Mouse (Mus musculus) hindbrain, embryonic 12.5 days (tissue): ENCODE data around the gene Dpp9. TPM values are rescaled to one million over a fixed set of nuclear protein-coding genes. Genes with fewer than 3 reads are reported as not detected.
A peak's percentile ranks its signal among the peaks of the same experiment; 100 is the strongest.

ENCODE experiments used
- ATAC-seq: fragments of 200-750 bp; cut with Nextera tagmentation; 2 replicates; pipeline ENCODE4 v1.8.0; 2017; ENCODE audit warnings: moderate TSS enrichment; ENCODE audit not compliant: low FRiP score
- H3K27ac ChIP-seq: fragments of 300-500 bp; sonication (generic); 2 replicates; pipeline ENCODE4 v1.5.1; 2016; ENCODE audit warnings: mild to moderate bottlenecking
- H3K27me3 ChIP-seq: fragments of 300-500 bp; sonication (generic); 2 replicates; pipeline ENCODE4 v1.6.1; 2016; ENCODE audit warnings: mild to moderate bottlenecking
- H3K36me3 ChIP-seq: fragments of 300-500 bp; sonication (generic); 2 replicates; pipeline ENCODE4 v1.6.1; 2016; ENCODE audit warnings: mild to moderate bottlenecking
- H3K4me1 ChIP-seq: fragments of 300-500 bp; sonication (generic); 2 replicates; pipeline ENCODE4 v1.6.1; 2016
- H3K4me2 ChIP-seq: fragments of 300-500 bp; sonication (generic); replicated peaks from 2 replicates; pipeline ENCODE4 v1.6.1; 2016; ENCODE audit warnings: mild to moderate bottlenecking
- H3K4me3 ChIP-seq: fragments of 300-500 bp; sonication (generic); 2 replicates; pipeline ENCODE4 v1.5.1; 2016; ENCODE audit warnings: mild to moderate bottlenecking
- H3K9ac ChIP-seq: fragments of 300-500 bp; sonication (generic); 2 replicates; pipeline ENCODE4 v1.6.1; 2016; ENCODE audit warnings: mild to moderate bottlenecking, moderate library complexity
- H3K9me3 ChIP-seq: fragments of 300-500 bp; sonication (generic); replicated peaks from 2 replicates; pipeline ENCODE4 v1.6.1; 2016; ENCODE audit warnings: mild to moderate bottlenecking
- WGBS: fragments of 180-500 bp; shearing (Covaris S2); methylation state at CpG from one replicate; pipeline ENCODE4 v1.1.7; 2016; 5-methylcytosine and 5-hydroxymethylcytosine counted together
- polyA plus RNA-seq: library from polyadenylated mRNA; unstranded; fragments of >200 nt; fragmentation: Nextera tagmentation; extraction: Ambion mirVana; gene quantifications from 2 replicates; pipeline ENCODE4 v1.2.1, GENCODE M21; 2016

Gene Dpp9
- polyA plus RNA-seq, 1 experiment from 2014 or later = 38.7 TPM

GRCm38 (mm10) chr17:56224916-56225315, 6.2 kb upstream of the Dpp9 start:
- H3K36me3 ChIP-seq = no peaks in the 10 kb centered on the region
- H3K4me1 ChIP-seq = no peaks in the 10 kb centered on the region
- no peak overlapping the region for H3K4me2 ChIP-seq
- no peaks in the 10 kb centered on the region for H3K9me3 ChIP-seq
- WGBS = 40% methylated on average over 1 of the region's 1 CpGs
- H3K27me3 ChIP-seq = 0 out of 2 replicates have a peak, but pooled peaks cover 14% of the 10 kb centered on the region
- no peak overlapping the region for H3K4me3 ChIP-seq
- no peak overlapping the region for H3K27ac ChIP-seq
- no peak for ATAC-seq
- H3K9ac ChIP-seq = no peak overlapping the region

- peak overlapping the region; percentile 85; the same call in 1 of the 2 replicates for H3K4me2 ChIP-seq
- 67% methylated on average over 3 of the region's 3 CpGs for whole genome bisulfite sequencing
- ATAC-seq = no peak
- 0 out of 2 replicates have a peak, but pooled peaks cover 4% of the 10 kb centered on the region for H3K27me3 ChIP-seq
- peaks cover 21% of the 10 kb centered on the region for H3K4me1 ChIP-seq
- H3K9me3 ChIP-seq = no peaks in the 10 kb centered on the region
- no peak overlapping the region for H3K9ac ChIP-seq
- peaks cover 3% of the 10 kb centered on the region; the same call in 1 of the 2 replicates for H3K36me3 ChIP-seq
- H3K27ac ChIP-seq = no peak overlapping the region
- H3K4me3 ChIP-seq = no peak overlapping the region
These were observed 1.1 kb upstream of the Dpp9 start for GRCm38 (mm10) chr17:56219805-56220204.

GRCm38 (mm10) chr17:56219251-56219650, 546 bp upstream of the Dpp9 start:
- peak overlapping the region; percentile 93 for H3K4me3 ChIP-seq
- peak; percentile 41; the same call in 1 of the 2 replicates for ATAC-seq
- H3K4me2 ChIP-seq = peak overlapping the region; percentile 85
- H3K9ac ChIP-seq = peak overlapping the region; percentile 94
- peaks cover 21% of the 10 kb centered on the region for H3K4me1 ChIP-seq
- 0 out of 2 replicates have a peak, but pooled peaks cover 4% of the 10 kb centered on the region for H3K27me3 ChIP-seq
- no peaks in the 10 kb centered on the region for H3K9me3 ChIP-seq
- peak overlapping the region; percentile 91 for H3K27ac ChIP-seq
- H3K36me3 ChIP-seq = peaks cover 3% of the 10 kb centered on the region; the same call in 1 of the 2 replicates
- 46% methylated on average over 12 of the region's 12 CpGs for WGBS

GRCm38 (mm10) chr17:56217670-56218069, 1.0 kb downstream of the Dpp9 start:
- H3K36me3 ChIP-seq = peaks cover 10% of the 10 kb centered on the region; the same call in 1 of the 2 replicates
- 68% methylated on average over 13 of the region's 13 CpGs for whole genome bisulfite sequencing

GRCm38 (mm10) chr17:56214229-56214628, 4.5 kb downstream of the Dpp9 start:
- ATAC-seq = no peak
- Histone ChIP-seq H3K27ac (no peak overlapping the region), H3K4me1 (peaks cover 21% of the 10 kb centered on the region), H3K4me3 (no peak overlapping the region), H3K9me3 (no peaks in the 10 kb centered on the region), H3K4me2 (no peak overlapping the region), H3K9ac (no peak overlapping the region), H3K27me3 (no peaks in the 10 kb centered on the region), H3K36me3 (peaks cover 35% of the 10 kb centered on the region)
- 85% methylated on average over 1 of the region's 1 CpGs for WGBS

More at GRCm38 (mm10) chr17:56217670-56218069, 1.0 kb downstream of the Dpp9 start:
- Histone ChIP-seq H3K27ac (no peak overlapping the region), H3K4me1 (peaks cover 21% of the 10 kb centered on the region), H3K4me2 (peak overlapping the region; percentile 85), H3K9me3 (no peaks in the 10 kb centered on the region), H3K27me3 (0 out of 2 replicates have a peak, but pooled peaks cover 2% of the 10 kb centered on the region), H3K9ac (peak overlapping the region; percentile 94), H3K4me3 (peak overlapping the region; percentile 93)
- no peak for ATAC-seq

- Histone ChIP-seq H3K4me3 (no peak overlapping the region), H3K4me1 (peaks cover 17% of the 10 kb centered on the region), H3K27ac (no peak overlapping the region), H3K4me2 (no peak overlapping the region), H3K9me3 (no peaks in the 10 kb centered on the region), H3K36me3 (peaks cover 50% of the 10 kb centered on the region), H3K9ac (no peak overlapping the region), H3K27me3 (no peaks in the 10 kb centered on the region)
- WGBS = 75% methylated on average over 6 of the region's 6 CpGs
- ATAC-seq = no peak
These were observed 6.0 kb downstream of the Dpp9 start for GRCm38 (mm10) chr17:56212676-56213075.

- no peaks in the 10 kb centered on the region for H3K27me3 ChIP-seq
- 96% methylated on average over 2 of the region's 2 CpGs for WGBS
- H3K9me3 ChIP-seq = no peaks in the 10 kb centered on the region
- peaks cover 1% of the 10 kb centered on the region for H3K4me1 ChIP-seq
- H3K9ac ChIP-seq = no peak overlapping the region
- no peak overlapping the region for H3K27ac ChIP-seq
- H3K4me3 ChIP-seq = no peak overlapping the region
- ATAC-seq = no peak
- H3K36me3 ChIP-seq = peaks cover 66% of the 10 kb centered on the region
- no peak overlapping the region for H3K4me2 ChIP-seq
These were observed 7.6 kb downstream of the Dpp9 start for GRCm38 (mm10) chr17:56211090-56211489.

- Histone ChIP-seq H3K4me3 (no peak overlapping the region), H3K9ac (no peak overlapping the region), H3K9me3 (no peaks in the 10 kb centered on the region), H3K27ac (no peak overlapping the region), H3K27me3 (no peaks in the 10 kb centered on the region), H3K36me3 (peaks cover 85% of the 10 kb centered on the region), H3K4me1 (no peaks in the 10 kb centered on the region), H3K4me2 (no peak overlapping the region)
- no peak for ATAC-seq
- 95% methylated on average over 3 of the region's 3 CpGs for WGBS
These were observed 9.9 kb downstream of the Dpp9 start for GRCm38 (mm10) chr17:56208821-56209220.

- 90% methylated on average over 9 of the region's 9 CpGs for WGBS
- Histone ChIP-seq H3K9ac (no peak overlapping the region), H3K4me2 (no peak overlapping the region), H3K27ac (no peak overlapping the region), H3K27me3 (no peaks in the 10 kb centered on the region), H3K9me3 (no peaks in the 10 kb centered on the region), H3K4me3 (no peak overlapping the region), H3K4me1 (no peaks in the 10 kb centered on the region), H3K36me3 (peaks cover 90% of the 10 kb centered on the region)
- no peak for ATAC-seq
These were observed 10.7 kb downstream of the Dpp9 start for GRCm38 (mm10) chr17:56207963-56208530.

GRCm38 (mm10) chr17:56206986-56207674, 11.6 kb downstream of the Dpp9 start:
- peaks cover 95% of the 10 kb centered on the region for H3K36me3 ChIP-seq
- no peak overlapping the region for H3K27ac ChIP-seq
- no peak overlapping the region for H3K4me3 ChIP-seq
- no peak overlapping the region for H3K4me2 ChIP-seq
- no peak for ATAC-seq
- H3K4me1 ChIP-seq = no peaks in the 10 kb centered on the region
- WGBS = 90% methylated on average over 6 of the region's 6 CpGs
- H3K9ac ChIP-seq = no peak overlapping the region
- H3K9me3 ChIP-seq = no peaks in the 10 kb centered on the region
- H3K27me3 ChIP-seq = no peaks in the 10 kb centered on the region

GRCm38 (mm10) chr17:56206276-56206884, 12.3 kb downstream of the Dpp9 start:
- Histone ChIP-seq H3K9me3 (no peaks in the 10 kb centered on the region), H3K27ac (no peak overlapping the region), H3K36me3 (peaks cover 100% of the 10 kb centered on the region), H3K4me3 (no peak overlapping the region), H3K27me3 (no peaks in the 10 kb centered on the region), H3K9ac (no peak overlapping the region), H3K4me2 (no peak overlapping the region), H3K4me1 (no peaks in the 10 kb centered on the region)
- ATAC-seq = no peak
- WGBS = 85% methylated on average over 10 of the region's 10 CpGs

GRCm38 (mm10) chr17:56203729-56204128, 15.0 kb downstream of the Dpp9 start:
- no peaks in the 10 kb centered on the region for H3K4me1 ChIP-seq
- peaks cover 93% of the 10 kb centered on the region for H3K36me3 ChIP-seq
- H3K4me2 ChIP-seq = no peak overlapping the region
- WGBS = 76% methylated on average over 3 of the region's 3 CpGs
- no peak overlapping the region for H3K4me3 ChIP-seq
- H3K9me3 ChIP-seq = no peaks in the 10 kb centered on the region
- H3K27me3 ChIP-seq = no peaks in the 10 kb centered on the region
- ATAC-seq = no peak
- no peak overlapping the region for H3K9ac ChIP-seq
- H3K27ac ChIP-seq = no peak overlapping the region
